Mouse (Mus musculus): Measurements from ENCODE around the gene Cd5l. TPM values are rescaled to one million over a fixed set of nuclear protein-coding genes. Genes with fewer than 3 reads are reported as not detected.
"Not testable (repeated sequence)": the region's sequence is repeated elsewhere in the genome, so short reads cannot be mapped to it uniquely, and the experiment has no call there.

Cd5l gene
- polyA plus RNA-seq, 1 experiment from 2014 or later: not detected

DNA sequence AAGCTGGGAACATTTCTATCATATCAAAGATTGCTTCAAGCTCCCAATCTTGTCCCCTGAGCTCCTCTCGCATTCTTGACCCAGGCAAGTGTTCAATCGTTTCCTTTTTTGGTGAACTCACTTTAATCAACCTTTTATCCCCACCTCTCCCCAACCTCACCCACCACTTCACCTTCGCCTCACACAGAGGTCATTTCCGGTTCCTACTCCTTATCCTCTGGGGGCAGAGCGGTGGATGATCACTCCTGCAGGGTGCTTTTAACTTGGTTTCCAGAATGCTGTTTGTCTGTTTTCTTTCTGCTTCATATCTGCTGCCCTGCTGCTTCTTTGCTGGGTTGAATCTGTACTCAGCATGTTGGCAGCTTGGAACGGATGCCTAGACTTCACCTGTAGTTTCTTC, 20.0 kb downstream of the Cd5l start:
- Histone ChIP-seq H3K9me3 (no peaks in the 10 kb centered on the region), H3K4me3 (no peak overlapping the region), H3K4me1 (peaks cover 5% of the 10 kb centered on the region; the same call in 1 of the 2 replicates), H3K27me3 (replicated peaks; ENCODE audit: low read depth, poor library complexity, severe bottlenecking) (no peaks in the 10 kb centered on the region), H3K27ac (replicated peaks) (no peak overlapping the region), H3K36me3 (replicated peaks) (no peaks in the 10 kb centered on the region)
- 72% methylated on average over 6 of the region's 6 CpGs for WGBS
- DNase-seq (ENCODE audit: low spot score): no peak

DNA sequence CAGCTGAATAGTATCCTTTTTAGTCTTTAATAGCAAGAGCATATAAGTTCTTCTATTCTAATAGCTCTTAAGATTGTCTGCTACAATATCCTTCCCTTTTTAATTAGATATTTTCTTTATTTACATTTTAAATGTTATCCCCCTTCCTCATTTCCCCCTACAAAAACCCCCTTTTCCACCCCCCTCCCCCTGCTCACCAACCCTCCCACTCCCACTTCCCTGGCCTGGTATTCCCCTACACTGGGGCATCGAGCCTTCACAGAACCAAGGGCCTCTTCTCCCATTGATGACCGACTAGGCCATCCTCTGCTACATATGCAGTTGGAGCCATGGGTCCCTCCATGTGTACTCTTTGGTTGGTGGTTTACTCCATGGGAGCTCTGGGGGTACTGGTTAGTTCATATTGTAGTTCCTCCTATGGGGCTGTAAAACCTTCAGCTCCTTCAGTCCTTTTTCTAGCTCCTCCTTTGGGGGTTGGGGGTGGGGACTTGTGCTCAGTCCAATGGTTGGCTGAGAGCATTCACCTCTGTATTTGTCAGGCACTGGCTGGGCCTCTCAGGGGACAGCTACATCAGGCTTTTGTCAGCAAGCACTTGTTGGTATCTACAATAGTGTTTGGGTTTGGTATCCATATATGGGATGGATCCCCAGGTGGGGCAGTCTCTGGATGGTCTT, 22.1 kb downstream of the Cd5l start:
- not testable (repeated sequence) for H3K4me3 ChIP-seq; DNase-seq (ENCODE audit: low spot score); H3K27me3 ChIP-seq (replicated peaks; ENCODE audit: low read depth, poor library complexity, severe bottlenecking); H3K27ac ChIP-seq (replicated peaks); H3K9me3 ChIP-seq; H3K36me3 ChIP-seq (replicated peaks); H3K4me1 ChIP-seq
- WGBS: 85% methylated on average over 2 of the region's 2 CpGs

DNA sequence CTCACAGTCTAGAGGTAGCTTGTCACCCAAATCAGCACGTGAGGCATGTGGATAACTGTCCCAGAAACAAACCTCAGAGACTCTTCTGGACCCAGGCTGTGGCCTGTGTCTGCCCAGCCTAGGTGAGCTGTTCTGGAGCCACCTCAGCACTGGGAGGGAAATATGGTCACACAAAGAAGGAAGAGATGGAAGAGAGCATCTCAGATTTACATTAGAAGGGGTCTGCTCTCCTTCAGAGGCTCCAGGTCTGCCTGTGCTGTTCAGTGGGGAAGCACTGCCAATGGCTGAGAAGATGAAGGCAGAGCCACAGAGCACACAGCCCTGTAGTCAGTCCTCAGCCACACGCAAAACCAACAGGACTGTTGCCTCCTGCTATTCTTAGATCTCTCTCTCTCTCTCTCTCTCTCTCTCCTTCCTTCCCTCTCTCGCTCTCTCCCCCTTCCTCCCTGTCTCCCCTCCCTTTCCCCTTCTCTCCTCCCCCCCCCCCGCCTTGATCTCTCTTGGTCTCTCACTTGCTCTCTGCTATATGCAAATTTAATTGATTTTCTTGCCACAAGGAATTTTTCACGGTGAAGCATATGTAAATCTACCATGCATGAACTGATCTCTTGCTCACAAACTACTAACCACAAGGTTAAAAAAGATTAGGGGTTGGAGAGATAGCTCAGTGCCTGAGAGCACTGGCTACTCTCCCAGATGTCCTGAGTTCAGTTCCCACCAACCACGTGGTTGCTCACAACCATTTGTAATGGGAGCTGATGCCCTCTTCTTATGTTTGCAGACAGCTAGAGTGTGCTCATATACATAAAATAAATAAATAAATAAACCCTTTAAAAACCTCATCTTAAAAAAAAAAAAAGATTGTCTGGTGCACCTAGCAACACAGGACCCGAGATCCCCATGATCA, 24.4 kb downstream of the Cd5l start:
- 75% methylated on average over 7 of the region's 7 CpGs for WGBS
- H3K27ac ChIP-seq (replicated peaks): no peak overlapping the region
- DNase-seq (ENCODE audit: low spot score): no peak
- no peaks in the 10 kb centered on the region for H3K9me3 ChIP-seq
- no peak overlapping the region for H3K4me3 ChIP-seq
- no peaks in the 10 kb centered on the region for H3K27me3 ChIP-seq (replicated peaks; ENCODE audit: low read depth, poor library complexity, severe bottlenecking)
- H3K4me1 ChIP-seq: no peaks in the 10 kb centered on the region
- H3K36me3 ChIP-seq (replicated peaks): no peaks in the 10 kb centered on the region

DNA sequence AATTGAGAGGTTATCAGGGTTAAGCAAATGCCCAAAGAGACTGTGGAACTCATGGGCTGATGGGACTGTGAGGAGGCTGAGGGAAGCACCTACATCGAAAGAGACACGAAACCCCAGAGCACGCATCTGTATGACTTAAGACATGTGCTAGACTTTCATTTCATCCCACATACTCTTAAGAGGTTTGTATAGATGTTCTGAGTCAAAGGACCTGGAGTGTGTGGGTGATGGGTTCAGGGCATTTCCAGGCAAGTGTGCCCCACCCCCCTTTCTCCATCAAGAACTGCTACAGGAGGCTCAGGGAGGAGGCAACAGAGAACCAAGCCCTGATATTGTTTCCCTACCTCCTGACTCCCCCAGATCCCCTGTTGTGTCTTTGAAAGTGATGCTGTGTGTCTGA, 25.6 kb downstream of the Cd5l start:
- 91% methylated on average over 3 of the region's 3 CpGs for WGBS
- H3K9me3 ChIP-seq: no peaks in the 10 kb centered on the region
- no peaks in the 10 kb centered on the region for H3K4me1 ChIP-seq
- H3K27ac ChIP-seq (replicated peaks): no peak overlapping the region
- no peak for DNase-seq (ENCODE audit: low spot score)
- no peak overlapping the region for H3K4me3 ChIP-seq
- H3K36me3 ChIP-seq (replicated peaks): no peaks in the 10 kb centered on the region
- H3K27me3 ChIP-seq (replicated peaks; ENCODE audit: low read depth, poor library complexity, severe bottlenecking): no peaks in the 10 kb centered on the region

DNA sequence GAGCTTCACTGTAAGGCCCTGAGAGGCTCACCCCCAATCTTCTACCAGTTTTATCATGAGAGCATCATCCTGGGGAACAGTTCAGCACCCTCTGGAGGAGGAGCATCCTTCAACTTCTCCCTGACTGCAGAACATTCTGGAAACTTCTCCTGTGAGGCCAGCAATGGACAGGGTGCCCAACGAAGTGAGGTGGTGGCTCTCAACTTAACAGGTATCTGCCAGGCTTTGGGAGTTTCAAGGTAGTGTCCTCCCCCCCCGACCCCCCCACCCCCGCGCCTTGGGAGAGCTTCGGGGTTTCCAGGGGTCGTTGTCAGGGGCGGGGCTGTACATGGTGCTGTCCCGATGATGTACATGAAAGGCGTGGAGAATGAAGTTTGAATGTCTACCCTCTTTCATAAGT, 27.4 kb downstream of the Cd5l start:
- no peak for DNase-seq (ENCODE audit: low spot score)
- no peak overlapping the region for H3K27ac ChIP-seq (replicated peaks)
- H3K27me3 ChIP-seq (replicated peaks; ENCODE audit: low read depth, poor library complexity, severe bottlenecking): no peaks in the 10 kb centered on the region
- 88% methylated on average over 9 of the region's 9 CpGs for WGBS
- no peaks in the 10 kb centered on the region for H3K36me3 ChIP-seq (replicated peaks)
- H3K4me3 ChIP-seq: no peak overlapping the region
- no peaks in the 10 kb centered on the region for H3K4me1 ChIP-seq
- H3K9me3 ChIP-seq: no peaks in the 10 kb centered on the region

DNA sequence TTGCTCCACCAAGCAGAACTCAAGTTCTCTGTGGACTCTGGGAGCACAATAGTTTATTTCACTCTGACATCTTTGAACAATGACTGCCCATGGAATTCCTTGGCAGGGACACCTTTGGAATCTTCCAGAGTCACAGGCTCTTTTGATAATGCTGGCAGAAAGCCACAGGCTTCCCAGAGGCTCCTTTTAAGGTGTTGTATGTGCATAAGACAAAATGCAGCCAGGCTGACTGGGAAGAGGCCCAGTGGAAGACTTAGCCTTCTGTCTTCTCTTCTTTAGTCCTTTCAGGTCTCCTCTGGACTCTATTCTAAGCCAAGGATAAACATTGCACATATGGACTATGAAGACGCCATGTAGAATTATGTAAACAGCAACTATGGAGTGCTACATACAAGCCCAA, 33.3 kb downstream of the Cd5l start:
- Histone ChIP-seq H3K27me3 (replicated peaks; ENCODE audit: low read depth, poor library complexity, severe bottlenecking) (no peaks in the 10 kb centered on the region), H3K4me3 (no peak overlapping the region), H3K9me3 (no peaks in the 10 kb centered on the region), H3K36me3 (replicated peaks) (no peaks in the 10 kb centered on the region), H3K4me1 (no peaks in the 10 kb centered on the region), H3K27ac (replicated peaks) (no peak overlapping the region)
- 88% methylated on average over 1 of the region's 1 CpGs for WGBS
- DNase-seq (ENCODE audit: low spot score): no peak

DNA sequence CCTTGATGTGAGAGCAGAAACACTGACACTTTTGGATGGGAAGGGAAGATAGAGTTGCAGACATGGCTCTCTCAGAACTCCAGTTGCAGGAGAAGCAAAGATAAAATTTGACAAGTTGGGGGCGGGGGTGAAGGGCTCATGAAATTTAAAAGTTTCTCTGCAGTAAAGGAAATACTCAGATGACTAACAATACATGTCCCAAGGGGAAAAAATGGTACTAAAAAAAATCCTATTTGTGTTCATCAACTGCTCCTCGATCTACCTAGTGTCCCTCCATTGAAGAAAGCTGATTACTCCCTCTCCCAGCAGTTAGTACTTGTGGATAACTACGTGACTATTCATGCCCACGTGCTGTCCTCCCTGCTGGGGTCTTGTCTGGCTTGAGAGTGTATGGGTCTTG, 41.1 kb downstream of the Cd5l start:
- Histone ChIP-seq H3K4me1 (no peaks in the 10 kb centered on the region), H3K9me3 (no peaks in the 10 kb centered on the region), H3K36me3 (replicated peaks) (no peaks in the 10 kb centered on the region), H3K27me3 (replicated peaks; ENCODE audit: low read depth, poor library complexity, severe bottlenecking) (no peaks in the 10 kb centered on the region), H3K4me3 (no peak overlapping the region), H3K27ac (replicated peaks) (no peak overlapping the region)
- WGBS: 66% methylated on average over 4 of the region's 4 CpGs
- no peak for DNase-seq (ENCODE audit: low spot score)

DNA sequence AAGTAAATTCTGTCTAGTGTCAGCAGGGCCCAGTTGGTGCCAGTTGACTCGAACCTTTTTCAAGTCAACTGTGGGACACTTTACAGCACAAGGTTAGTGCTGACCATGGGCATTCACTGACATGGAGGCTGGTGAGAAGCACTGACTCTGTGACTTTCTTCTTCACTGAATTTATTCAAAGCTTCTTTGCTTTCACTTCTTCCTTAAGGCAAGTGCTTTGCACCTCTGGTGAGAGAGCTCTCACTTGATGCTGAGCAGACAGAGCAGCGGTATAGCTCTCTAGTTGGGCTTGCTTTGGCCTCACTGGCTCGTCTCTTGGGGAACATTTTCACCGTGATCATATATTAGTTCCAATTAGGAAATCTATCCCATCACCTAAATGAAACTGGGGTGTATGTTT, 42.2 kb downstream of the Cd5l start:
- Histone ChIP-seq H3K36me3 (replicated peaks) (no peaks in the 10 kb centered on the region), H3K4me1 (no peaks in the 10 kb centered on the region), H3K27me3 (replicated peaks; ENCODE audit: low read depth, poor library complexity, severe bottlenecking) (no peaks in the 10 kb centered on the region), H3K27ac (replicated peaks) (no peak overlapping the region), H3K9me3 (no peaks in the 10 kb centered on the region), H3K4me3 (no peak overlapping the region)
- WGBS: 84% methylated on average over 4 of the region's 4 CpGs
- DNase-seq (ENCODE audit: low spot score): no peak

DNA sequence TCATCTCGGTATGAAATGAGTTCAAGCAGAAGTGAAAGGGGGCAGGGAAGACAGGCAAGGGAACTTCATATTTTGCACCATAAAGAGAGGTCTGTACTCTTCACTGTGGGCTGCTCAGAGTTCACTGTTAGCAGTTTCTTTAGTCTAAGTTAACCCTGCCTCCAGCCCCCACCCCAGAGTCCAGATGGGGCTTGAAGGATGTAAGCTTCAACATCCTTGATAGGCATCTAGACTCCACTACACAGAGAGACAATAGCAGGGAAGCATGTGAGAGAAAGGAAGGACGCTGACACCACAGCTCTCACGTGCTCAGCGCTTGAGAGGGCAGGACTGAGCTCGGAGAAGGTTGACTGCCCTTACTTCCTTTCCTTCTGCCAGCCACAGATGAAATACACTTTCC, 43.6 kb downstream of the Cd5l start:
- Histone ChIP-seq H3K9me3 (no peaks in the 10 kb centered on the region), H3K27ac (replicated peaks) (no peak overlapping the region), H3K27me3 (replicated peaks; ENCODE audit: low read depth, poor library complexity, severe bottlenecking) (no peaks in the 10 kb centered on the region), H3K36me3 (replicated peaks) (no peaks in the 10 kb centered on the region), H3K4me1 (no peaks in the 10 kb centered on the region), H3K4me3 (no peak overlapping the region)
- DNase-seq (ENCODE audit: low spot score): no peak
- 75% methylated on average over 5 of the region's 5 CpGs for WGBS

DNA sequence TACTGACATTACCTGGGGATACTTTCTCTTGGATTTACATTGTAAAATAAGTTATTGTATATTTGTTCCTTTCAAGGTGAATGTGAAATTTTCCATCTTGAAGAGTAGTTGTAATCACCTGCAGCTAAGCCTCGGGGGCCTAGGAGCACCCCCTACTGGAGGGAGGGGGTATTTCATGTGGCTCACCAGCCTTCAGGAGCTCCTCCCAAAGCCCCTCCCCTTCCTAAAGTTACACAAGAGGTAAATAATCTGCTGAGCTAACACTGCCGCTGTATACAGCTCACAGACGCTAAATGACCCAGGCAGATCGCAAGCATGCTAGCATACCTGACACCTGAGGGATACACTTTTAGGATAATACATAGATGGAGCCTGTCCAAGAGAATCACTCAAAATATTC, 50.5 kb downstream of the Cd5l start:
- no peak overlapping the region for H3K27ac ChIP-seq (replicated peaks)
- no peaks in the 10 kb centered on the region for H3K27me3 ChIP-seq (replicated peaks; ENCODE audit: low read depth, poor library complexity, severe bottlenecking)
- no peak overlapping the region for H3K4me3 ChIP-seq
- WGBS: 28% methylated on average over 4 of the region's 4 CpGs
- no peaks in the 10 kb centered on the region for H3K9me3 ChIP-seq
- H3K36me3 ChIP-seq (replicated peaks): no peaks in the 10 kb centered on the region
- 0 out of 2 replicates have a peak, but pooled peaks cover 6% of the 10 kb centered on the region for H3K4me1 ChIP-seq
- DNase-seq (ENCODE audit: low spot score): peak; percentile 55

DNA sequence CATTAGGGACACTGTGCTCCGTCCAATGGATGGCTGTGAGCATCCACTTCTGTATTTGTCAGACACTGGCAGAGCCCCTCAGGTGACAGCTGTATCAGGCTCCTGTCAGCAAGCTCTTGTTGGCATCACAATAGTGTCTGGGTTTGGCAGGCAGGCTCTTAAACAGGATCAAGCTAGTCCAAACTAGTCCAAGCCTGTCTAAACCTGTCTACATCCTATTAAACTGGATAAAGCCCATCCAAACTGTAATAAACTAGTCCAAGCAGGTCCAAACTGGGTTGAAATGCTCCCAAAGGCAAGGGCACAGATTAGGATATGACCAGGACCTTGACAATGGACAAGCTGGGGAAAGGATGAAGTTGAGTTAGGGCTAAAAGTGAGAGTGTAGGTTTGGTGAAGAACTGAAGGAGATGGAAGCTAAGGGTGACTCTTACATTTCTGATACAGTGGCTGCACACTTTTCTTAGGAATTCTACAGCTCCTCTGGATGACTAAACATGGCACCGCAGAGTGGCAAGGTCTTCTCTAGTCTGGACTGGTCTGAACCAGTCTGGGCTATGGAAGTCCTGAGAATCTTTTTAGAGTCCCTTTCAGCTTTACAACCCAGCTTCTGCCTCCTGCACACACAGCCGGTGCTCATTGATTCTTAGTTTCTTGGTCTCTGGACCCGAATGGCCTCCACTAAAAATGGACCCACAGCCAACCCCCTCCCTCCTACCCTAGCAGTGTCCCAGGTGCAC, 51.7 kb downstream of the Cd5l start:
- H3K27ac ChIP-seq (replicated peaks): no peak overlapping the region

DNA sequence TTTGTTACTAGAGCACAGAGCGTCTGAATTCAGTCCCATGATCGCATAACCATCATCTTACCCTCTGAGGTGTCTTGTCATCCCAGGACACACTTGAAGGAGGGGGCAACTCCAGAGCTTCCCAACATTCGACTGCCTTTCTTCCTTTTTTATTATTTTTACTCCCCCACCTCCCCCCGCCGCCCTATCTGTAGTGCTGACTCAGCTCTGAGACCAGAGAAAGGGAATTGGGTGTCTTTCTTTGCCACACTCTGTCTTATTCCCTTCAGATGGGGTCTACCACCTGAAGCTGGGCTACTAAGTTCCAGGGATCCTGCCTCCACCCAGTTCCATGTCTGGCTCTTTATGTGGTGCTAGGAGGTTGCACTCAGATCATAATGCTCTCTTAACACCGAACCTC, 52.9 kb downstream of the Cd5l start:
- WGBS: 85% methylated on average over 6 of the region's 6 CpGs
- DNase-seq (ENCODE audit: low spot score): no peak
- H3K36me3 ChIP-seq (replicated peaks): no peaks in the 10 kb centered on the region
- no peak overlapping the region for H3K4me3 ChIP-seq
- no peak overlapping the region for H3K27ac ChIP-seq (replicated peaks)
- H3K9me3 ChIP-seq: no peaks in the 10 kb centered on the region
- 0 out of 2 replicates have a peak, but pooled peaks cover 6% of the 10 kb centered on the region for H3K4me1 ChIP-seq
- no peaks in the 10 kb centered on the region for H3K27me3 ChIP-seq (replicated peaks; ENCODE audit: low read depth, poor library complexity, severe bottlenecking)

More for the DNA sequence above, 51.7 kb downstream of the Cd5l start:
- Histone ChIP-seq H3K27me3 (replicated peaks; ENCODE audit: low read depth, poor library complexity, severe bottlenecking) (no peaks in the 10 kb centered on the region), H3K4me3 (no peak overlapping the region), H3K4me1 (0 out of 2 replicates have a peak, but pooled peaks cover 6% of the 10 kb centered on the region), H3K9me3 (no peaks in the 10 kb centered on the region), H3K36me3 (replicated peaks) (no peaks in the 10 kb centered on the region)
- DNase-seq (ENCODE audit: low spot score): no peak
- 88% methylated on average over 4 of the region's 4 CpGs for WGBS
